Mouse (Mus musculus) olfactory bulb, adult 2 months (tissue): ENCODE results near the gene Gramd4. TPM values are rescaled to one million over a fixed set of nuclear protein-coding genes. Genes with fewer than 3 reads are reported as not detected.

Source experiments
- H3K27ac ChIP-seq: fragments of 200-500 bp; 2 replicates; pipeline ENCODE4 v1.5.1; 2012; ENCODE audit warnings: low read depth, low read length; ENCODE audit not compliant: insufficient read depth
- H3K4me1 ChIP-seq: fragments of 200-500 bp; 2 replicates; pipeline ENCODE4 v1.6.1; 2012; ENCODE audit warnings: low read length; ENCODE audit not compliant: control insufficient read depth, insufficient read depth
- H3K4me3 ChIP-seq: fragments of 200-500 bp; 2 replicates; pipeline ENCODE4 v1.5.1; 2012; ENCODE audit warnings: mild to moderate bottlenecking, low read depth, low read length, moderate library complexity; ENCODE audit not compliant: insufficient read depth
- CTCF ChIP-seq: fragments of 200-500 bp; IDR thresholded peaks from 2 replicates; pipeline ENCODE4 v1.5.1; 2012; ENCODE audit warnings: low read depth, mild to moderate bottlenecking, low read length, moderate library complexity; ENCODE audit not compliant: insufficient read depth
- POLR2A ChIP-seq: fragments of 200-500 bp; IDR thresholded peaks from 2 replicates; pipeline ENCODE4 v1.6.1; 2012; ENCODE audit warnings: mild to moderate bottlenecking, low read depth, low read length, moderate library complexity; ENCODE audit not compliant: insufficient read depth
- WGBS: fragments of 180-500 bp; shearing (Covaris S2); methylation state at CpG from one replicate; pipeline ENCODE4 v1.1.7; 2018; 5-methylcytosine and 5-hydroxymethylcytosine counted together
- polyA plus RNA-seq: library from polyadenylated mRNA; stranded (reverse); fragments of >200 nt; gene quantifications from 2 replicates; pipeline ENCODE4 v1.2.4, GENCODE M21; 2012; ENCODE audit warnings: low replicate concordance; ENCODE audit not compliant: missing spikeins, insufficient read depth, insufficient read length

The Gramd4 gene
- polyA plus RNA-seq, 1 experiment, result not detected

GRCm38 (mm10) chr15:86129036-86129435, 71.5 kb downstream of the Gramd4 start:
- 52% methylated on average over 3 of the region's 3 CpGs for WGBS
- TF ChIP-seq CTCF (no peak), POLR2A (no peak)
- Histone ChIP-seq H3K4me1 (peaks cover 4% of the 10 kb centered on the region; the same call in 1 of the 2 replicates), H3K27ac (no peak overlapping the region), H3K4me3 (no peak overlapping the region)

- TF ChIP-seq CTCF, result no peak
- no peak for TF ChIP-seq POLR2A
- no peak overlapping the region for H3K27ac ChIP-seq
- H3K4me1 ChIP-seq, result peaks cover 3% of the 10 kb centered on the region
- H3K4me3 ChIP-seq, result no peak overlapping the region
- WGBS, result 90% methylated on average over 10 of the region's 10 CpGs
Measured at GRCm38 (mm10) chr15:86130657-86131056, 73.2 kb downstream of the Gramd4 start.

- TF ChIP-seq CTCF, result peak; percentile 74
- TF ChIP-seq POLR2A, result no peak
- peaks cover 3% of the 10 kb centered on the region for H3K4me1 ChIP-seq
- no peak overlapping the region for H3K4me3 ChIP-seq
- WGBS, result 28% methylated on average over 18 of the region's 18 CpGs
- no peak overlapping the region for H3K27ac ChIP-seq
Measured at GRCm38 (mm10) chr15:86134941-86135783, 77.7 kb downstream of the Gramd4 start.

GRCm38 (mm10) chr15:86137638-86138037, 80.1 kb downstream of the Gramd4 start:
- Histone ChIP-seq H3K4me1 (peaks cover 3% of the 10 kb centered on the region), H3K4me3 (no peak overlapping the region), H3K27ac (no peak overlapping the region)
- 62% methylated on average over 4 of the region's 4 CpGs for WGBS
- TF ChIP-seq POLR2A (no peak), CTCF (0 out of 2 replicates have a peak, but pooled peaks have one; percentile 24)

- Histone ChIP-seq H3K4me3 (no peak overlapping the region), H3K27ac (no peak overlapping the region), H3K4me1 (peaks cover 3% of the 10 kb centered on the region; the same call in 1 of the 2 replicates)
- 31% methylated on average over 10 of the region's 10 CpGs for WGBS
- no peak for TF ChIP-seq POLR2A
- TF ChIP-seq CTCF, result peak; percentile 63
Measured at GRCm38 (mm10) chr15:86140323-86140722, 82.8 kb downstream of the Gramd4 start.

- no peak overlapping the region for H3K27ac ChIP-seq
- WGBS, result 81% methylated on average over 7 of the region's 7 CpGs
- H3K4me1 ChIP-seq, result no peaks in the 10 kb centered on the region
- TF ChIP-seq POLR2A (no peak), CTCF (no peak)
- no peak overlapping the region for H3K4me3 ChIP-seq
Measured at GRCm38 (mm10) chr15:86144577-86144976, 87.1 kb downstream of the Gramd4 start.

GRCm38 (mm10) chr15:86145046-86145445, 87.6 kb downstream of the Gramd4 start:
- WGBS, result 86% methylated on average over 7 of the region's 7 CpGs
- Histone ChIP-seq H3K4me3 (no peak overlapping the region), H3K27ac (no peak overlapping the region), H3K4me1 (no peaks in the 10 kb centered on the region)
- TF ChIP-seq CTCF (no peak), POLR2A (no peak)

- no peak overlapping the region for H3K4me3 ChIP-seq
- H3K4me1 ChIP-seq, result no peaks in the 10 kb centered on the region
- no peak overlapping the region for H3K27ac ChIP-seq
- TF ChIP-seq POLR2A, result no peak
- no peak for TF ChIP-seq CTCF
- WGBS, result 92% methylated on average over 8 of the region's 8 CpGs
Measured at GRCm38 (mm10) chr15:86146922-86147321, 89.4 kb downstream of the Gramd4 start.

GRCm38 (mm10) chr15:86150593-86150992, 93.1 kb downstream of the Gramd4 start:
- Histone ChIP-seq H3K4me1 (no peaks in the 10 kb centered on the region), H3K27ac (no peak overlapping the region), H3K4me3 (no peak overlapping the region)
- TF ChIP-seq CTCF, result no peak
- no peak for TF ChIP-seq POLR2A
- WGBS, result 79% methylated on average over 4 of the region's 4 CpGs

GRCm38 (mm10) chr15:86153481-86153960, 96.0 kb downstream of the Gramd4 start:
- WGBS, result 80% methylated on average over 12 of the region's 12 CpGs
- H3K4me3 ChIP-seq, result no peak overlapping the region
- TF ChIP-seq POLR2A (no peak), CTCF (no peak)
- no peaks in the 10 kb centered on the region for H3K4me1 ChIP-seq
- H3K27ac ChIP-seq, result no peak overlapping the region
